Mouse (Mus musculus) liver (tissue): ENCODE data around the gene Ssh1.
A peak's percentile ranks its signal among the peaks of the same experiment; 100 is the strongest.

Experiments
- DNase-seq: peaks from one replicate; pipeline ENCODE4 v3.0.0-alpha.2; 2020; ENCODE audit warnings: mixed read lengths

The Ssh1 gene

DNA sequence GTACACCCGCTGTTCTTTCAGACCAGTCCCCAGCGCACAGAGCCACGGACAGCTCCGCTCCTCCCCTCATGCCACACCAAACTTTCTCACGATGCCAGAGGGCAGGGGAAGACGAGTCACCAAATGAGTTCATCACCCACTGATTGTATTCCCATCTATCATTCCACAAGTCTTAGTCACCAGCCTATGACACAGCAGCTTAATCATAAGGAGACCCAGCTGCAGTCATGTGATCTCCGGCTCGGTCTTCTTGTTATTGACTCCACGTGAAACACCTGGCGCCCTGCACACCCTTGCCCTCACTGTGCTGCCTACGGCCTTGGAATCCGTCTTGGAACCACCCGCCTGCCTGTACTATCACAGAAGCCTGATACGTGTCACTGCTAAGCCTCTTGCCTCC is 28.7 kb downstream of the Ssh1 start:
- no peak for DNase-seq

DNA sequence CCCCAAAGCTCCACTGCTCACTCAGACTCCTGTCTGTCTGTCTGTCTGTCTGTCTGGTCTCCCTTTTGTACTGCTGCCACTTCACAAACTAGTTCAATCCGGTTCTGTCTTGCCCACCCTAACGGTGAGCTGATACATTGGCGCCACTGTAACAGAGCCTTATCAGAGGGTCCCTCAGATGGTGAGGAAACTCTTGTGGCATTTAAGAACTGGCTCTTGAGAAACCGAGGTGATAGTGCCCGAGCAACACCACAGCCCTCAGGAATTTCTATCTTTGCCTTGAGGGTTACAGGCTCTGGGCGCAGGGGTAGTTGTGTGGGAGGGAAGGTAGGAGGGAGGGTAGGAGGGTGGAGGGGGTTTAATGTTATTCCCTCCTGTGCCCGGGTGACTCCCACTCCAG is 31.9 kb downstream of the Ssh1 start:
- no peak for DNase-seq

DNA sequence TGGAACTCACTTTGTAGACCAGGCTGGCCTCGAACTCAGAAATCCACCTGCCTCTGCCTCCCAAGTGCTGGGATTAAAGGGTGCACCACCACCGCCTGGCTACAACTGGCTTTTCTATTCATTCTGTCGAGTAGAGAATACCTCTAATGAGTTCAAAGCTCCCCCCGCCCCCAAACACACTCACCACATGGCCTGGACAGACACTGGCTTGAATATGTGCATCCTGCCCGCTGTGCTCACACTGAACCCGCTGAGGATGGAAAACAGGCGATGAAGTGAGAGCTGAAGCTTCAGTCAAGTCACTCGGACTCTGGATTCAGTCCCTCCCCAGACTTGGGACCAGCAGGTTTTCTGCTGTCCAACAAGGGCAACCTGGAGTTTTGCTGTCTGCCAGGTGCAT is 33.3 kb downstream of the Ssh1 start:
- no peak for DNase-seq

DNA sequence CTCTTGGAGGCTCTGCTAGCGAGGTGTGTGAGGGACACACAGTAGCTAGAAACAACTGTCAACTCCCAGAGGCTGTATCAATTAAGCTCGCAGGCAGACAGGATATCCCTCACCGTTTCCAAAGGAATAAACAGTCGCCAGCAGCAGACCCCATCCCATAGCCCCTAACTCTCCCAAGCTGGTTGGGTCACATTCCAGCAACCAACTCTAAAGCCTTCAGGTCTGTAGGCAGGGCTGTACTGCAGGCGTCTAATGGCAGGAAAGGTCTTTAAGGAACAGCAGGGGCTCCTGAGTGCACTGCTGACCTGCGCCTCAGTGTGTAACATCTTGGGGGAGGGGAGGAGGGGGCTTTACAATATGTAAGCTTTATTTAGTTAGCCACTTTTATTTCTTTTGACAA is 34.7 kb downstream of the Ssh1 start:
- DNase-seq = no peak

DNA sequence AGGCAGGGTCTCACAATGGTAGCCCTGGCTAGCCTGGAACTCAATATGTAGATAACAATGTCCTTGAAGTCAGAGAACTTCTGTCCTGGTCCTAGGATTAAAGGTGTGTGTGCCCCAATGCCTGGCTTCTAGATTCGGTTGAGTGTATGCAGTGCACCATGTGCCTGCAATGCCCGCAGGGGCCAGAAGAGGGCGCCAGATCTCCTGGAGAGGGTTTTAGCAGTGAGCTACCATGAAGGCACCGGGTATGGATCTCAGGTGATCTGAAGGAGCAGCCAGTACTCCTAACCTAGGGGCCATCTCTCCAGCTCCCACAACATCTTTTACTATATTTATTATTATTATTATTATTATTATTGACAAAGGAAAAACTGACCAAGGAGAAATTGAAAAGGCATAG is 37.2 kb downstream of the Ssh1 start:
- peak; percentile 95 for DNase-seq

DNA sequence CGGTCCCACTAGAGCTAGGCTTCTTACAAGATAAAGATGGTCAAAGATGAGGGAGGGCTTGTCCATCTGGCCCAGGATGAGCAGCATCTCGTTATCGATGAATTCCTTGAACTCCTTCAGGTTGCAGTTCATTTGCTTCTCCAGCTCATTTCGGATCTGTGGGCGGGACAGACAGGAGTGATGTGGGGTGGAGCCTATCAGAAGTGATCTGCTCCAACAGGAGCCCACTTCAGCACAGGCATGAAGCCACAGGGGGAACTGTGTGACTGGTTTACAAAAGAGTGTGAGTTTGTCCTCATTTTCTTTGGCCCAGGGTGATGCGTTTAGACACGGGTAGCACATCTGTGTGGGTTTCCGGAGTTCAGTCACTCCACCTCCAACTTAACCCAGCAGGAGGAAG is 38.0 kb downstream of the Ssh1 start:
- DNase-seq = no peak

DNA sequence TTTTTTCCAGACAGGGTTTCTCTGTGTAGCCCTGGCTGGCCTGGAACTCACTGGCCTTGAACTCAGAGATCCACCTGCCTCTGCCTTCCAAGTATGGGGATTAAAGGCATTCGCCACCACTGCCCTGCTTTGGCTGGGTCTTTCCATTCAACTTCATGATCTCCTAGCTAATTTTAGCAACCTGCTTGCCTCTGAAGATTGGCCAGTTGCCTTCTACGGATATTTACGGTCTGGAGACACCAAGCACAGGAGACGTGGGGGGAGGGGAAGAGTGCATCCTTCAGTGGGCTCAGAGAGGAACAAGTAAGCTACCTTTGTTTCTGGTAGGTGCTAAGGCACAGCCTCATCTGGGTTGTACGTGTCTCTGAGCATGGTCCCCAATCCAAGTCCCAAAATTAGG is 38.4 kb downstream of the Ssh1 start:
- no peak for DNase-seq

DNA sequence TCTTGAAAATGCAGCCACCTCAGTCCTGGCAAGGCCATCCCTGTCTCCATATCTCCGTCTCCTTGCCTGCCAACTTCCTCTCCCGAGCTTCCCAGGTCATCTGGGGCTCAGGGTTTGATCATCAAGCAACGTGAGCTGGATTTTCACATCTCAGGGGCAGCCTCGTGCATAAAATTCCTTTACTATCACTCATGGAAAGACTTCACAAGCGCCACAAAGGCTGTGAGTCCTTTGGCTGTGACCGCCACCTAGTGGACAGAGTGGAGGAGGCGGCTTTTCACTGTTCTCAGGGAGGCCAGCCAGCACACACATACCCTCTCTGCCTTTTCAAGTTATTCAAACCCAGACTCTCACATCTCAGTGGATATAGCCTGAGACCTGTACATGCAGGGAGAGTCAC is 39.3 kb downstream of the Ssh1 start:
- DNase-seq = peak; percentile 86

DNA sequence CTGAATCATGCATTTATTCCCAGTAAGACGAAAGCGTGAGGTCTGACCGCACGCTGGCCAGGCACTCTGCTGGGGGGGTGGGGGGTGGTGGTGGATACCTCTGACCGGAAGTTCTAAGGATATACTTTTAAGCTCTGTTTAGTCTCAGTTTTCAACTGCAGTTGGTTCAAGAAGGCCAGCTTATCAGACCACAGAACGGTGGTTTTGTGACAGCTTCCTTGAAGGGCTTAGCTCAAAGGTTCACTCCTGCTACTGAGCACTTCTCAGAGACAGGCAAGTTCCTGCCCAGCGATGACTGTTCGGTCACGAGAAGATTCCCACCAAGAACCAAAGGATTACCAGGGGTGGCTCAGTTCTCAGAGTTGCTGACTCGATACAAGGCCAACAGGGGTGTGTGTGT is 41.2 kb downstream of the Ssh1 start:
- peak; percentile 39 for DNase-seq

DNA sequence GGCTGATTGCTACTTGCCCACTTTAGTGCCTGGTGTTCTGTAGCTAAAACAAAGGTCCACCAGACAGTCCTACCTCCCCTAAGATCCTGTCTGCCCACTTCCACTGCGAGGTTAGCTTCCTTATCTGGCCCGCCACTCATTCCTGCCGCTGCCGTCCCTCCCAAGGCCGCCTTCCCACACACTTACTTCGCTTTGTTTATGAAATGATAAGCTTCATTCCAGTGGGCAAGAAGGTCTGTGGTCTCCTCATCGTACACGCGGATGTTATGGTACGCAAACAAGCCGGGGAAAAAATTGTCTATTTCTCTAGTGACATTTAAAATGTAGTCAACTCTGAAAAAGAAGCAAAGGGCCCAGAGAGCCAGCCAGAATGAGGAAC is 42.0 kb downstream of the Ssh1 start:
- DNase-seq = peak; percentile 84

DNA sequence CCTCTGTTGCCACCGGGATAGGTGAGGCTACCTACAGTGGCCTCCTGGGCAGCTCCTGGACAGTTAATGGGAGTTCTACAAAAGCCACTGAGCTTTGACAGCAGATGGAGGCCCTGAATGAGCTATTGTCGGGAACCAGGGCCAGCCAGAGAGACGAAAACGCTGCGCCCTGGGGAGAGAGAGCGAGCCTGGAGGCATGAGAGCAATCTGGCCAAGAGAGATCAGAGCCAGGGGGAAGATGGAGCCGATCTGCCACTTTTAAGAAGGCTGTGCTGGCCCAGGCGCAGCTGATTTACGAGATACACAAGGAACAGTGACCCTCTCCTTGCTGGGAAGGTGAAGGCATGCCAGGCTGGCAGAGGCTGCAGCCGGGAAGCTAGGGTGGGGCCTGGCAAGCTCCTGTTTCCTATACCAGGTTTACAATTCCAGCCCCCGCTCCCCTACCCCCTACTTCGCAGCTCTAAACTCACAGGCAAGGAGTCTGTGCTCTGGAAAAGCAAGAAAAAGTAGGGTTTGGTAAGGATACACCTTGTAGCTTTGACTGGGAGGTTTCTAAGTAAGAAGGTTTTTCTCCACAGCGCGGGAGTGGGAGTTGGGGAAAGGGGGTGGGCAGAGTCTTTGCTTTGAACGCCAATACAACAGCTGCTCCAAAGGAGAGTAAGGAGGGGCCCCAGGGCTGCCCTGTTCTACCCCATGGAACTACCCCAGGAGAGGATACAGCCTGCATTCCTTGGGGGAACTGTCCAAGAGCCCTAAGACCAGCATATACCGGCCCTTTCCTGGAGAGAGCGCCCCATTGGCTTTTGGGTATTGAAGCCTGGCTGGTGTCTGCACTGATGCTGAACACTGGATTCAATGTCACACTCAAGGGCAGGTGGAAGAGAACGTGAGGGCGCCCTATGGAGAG is 42.7 kb downstream of the Ssh1 start:
- DNase-seq = no peak

DNA sequence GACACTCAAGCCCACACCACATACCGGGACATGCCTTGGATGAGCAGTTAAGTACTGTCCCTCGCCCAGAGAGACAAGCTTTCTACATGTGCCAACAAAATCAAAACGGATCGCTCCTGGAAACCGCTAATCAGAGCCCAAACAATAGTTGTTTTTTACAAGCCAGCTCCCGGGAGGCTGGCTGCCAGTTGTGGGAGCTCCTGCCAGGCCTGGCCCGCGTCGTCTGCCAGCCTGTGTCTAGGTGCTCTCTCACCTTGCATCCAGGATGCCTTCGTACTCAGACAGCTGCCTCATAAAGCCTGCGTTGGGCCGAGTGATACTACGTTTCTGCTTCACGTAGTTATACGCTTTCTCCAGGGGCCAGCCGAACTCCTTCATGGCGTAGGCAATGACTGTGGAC is 43.6 kb downstream of the Ssh1 start:
- DNase-seq = no peak

DNA sequence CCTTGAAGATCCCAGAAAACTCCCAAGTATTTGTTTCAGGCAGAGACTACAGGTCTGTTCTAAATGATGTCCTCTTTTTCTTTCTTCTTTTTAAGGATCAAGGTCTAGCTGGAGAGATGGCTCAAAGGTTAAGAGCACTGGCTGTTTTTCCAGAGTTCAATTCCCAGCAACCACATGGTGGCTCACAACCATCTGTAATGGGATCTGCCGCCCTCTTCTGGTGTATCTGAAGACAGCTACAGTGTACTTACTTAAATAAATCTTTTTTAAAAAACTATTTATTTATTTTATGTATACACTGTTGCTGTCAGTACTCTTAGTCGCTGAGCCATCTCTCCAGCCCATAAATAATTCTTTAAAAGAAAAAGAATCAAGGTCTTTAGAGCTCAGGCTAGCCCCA is 46.4 kb downstream of the Ssh1 start:
- DNase-seq = no peak

DNA sequence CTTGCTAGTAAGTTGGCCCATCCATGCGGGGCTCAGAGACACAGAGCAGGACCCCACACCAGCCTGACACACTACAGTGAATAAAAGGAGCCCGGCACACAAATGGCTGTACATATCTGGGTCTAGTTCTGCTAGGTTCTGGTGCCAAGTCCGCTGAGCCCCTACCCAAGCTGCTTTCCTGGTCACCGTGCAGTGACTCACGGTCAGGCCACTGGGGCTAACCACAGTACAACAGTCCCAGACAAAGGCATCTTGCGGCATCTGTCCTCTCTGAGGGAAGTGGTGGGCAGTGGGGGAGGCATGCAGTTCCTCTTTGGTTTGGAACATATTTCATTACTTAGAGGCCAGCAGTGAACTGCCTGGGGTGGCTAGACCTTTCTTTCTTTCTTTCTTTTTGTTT is 48.6 kb downstream of the Ssh1 start:
- peak; percentile 38 for DNase-seq

DNA sequence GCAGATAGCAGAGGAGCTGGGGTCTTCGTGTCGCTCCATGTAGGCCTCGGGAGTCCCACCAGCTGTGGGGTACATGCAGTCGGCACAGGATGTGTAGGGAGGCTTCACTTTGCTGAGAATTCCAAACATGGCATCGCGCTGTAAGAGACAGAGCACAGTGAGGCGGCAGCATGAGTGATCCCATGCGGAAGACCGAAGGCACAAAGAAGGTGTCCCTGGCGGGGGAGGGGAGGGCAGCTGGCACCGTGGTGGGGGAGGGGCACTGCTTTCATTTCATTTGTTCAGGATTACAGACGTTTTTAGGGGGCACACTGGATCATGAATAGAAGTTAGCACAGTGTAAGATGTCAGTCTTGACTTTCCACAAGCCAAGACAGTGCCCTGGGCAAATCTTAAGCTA is 50.4 kb downstream of the Ssh1 start:
- DNase-seq = no peak

DNA sequence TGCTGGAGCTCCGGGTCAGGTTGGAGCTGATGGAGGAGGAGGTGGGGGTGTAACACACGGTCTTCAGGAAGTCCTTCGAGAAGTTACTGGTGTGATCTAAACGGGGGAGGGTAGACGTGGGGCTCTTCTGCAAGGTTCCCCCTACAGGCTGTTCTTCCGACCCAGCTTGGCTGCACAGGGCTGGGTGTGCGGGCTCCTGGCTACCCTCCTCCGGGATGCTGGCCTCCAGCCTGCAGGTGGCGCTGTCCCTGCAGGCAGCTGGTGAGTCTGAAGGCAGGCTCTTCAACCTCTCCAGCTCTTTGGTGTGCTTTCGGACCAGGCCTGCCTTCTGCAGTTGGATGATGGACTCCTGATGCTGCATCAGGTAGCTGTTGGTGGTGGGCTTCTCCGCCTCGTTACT is 51.1 kb downstream of the Ssh1 start:
- DNase-seq = peak; percentile 53

DNA sequence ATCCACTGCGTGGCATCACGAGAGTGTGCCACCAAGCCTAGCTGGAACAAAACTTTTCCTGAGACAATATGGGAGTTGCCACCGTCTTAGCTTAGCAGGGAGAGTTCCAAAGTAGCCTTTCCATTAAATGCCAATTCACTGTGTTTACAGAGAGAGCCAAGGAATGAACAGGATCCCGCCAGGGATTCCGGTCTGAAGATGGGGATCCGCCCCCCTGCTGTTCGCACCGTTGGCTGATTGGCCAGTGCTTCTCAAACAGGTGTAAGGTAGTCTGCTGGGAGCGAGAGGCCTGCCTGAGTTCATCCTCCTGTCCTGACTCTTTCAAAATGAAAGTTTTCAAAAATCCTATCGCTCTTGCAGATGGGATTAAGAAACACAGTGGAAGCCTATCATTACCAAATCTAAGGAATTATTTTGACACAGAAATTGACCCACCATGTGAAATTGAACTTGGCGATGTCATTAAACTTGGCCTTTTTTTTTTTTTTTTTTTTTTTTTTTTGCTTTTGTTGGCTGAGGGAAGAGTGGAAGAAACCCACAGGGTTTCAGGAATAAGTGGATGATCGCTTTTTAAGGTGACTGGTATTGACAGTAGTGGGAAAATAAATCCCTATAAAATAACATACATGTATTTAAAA is 54.3 kb downstream of the Ssh1 start:
- no peak for DNase-seq

DNA sequence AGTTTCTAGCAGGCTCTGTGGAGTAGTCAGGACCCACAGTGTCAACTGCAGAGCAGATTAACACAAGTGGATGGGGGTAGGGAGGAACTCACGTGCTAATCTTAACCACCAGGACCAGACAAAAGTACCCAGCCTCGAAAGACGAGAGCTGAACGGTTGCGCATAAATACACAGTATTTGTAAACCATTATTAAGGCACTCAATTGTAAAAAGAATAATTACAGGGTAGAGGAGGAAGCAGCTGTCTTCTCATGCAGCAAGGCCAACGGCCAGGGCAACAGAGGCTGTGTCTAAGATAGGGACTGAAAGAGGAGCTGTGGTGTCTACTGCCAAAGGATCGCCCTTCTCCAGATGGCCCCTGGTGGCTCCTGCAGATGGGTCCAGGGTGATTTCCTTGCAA is 56.0 kb downstream of the Ssh1 start:
- DNase-seq = no peak

DNA sequence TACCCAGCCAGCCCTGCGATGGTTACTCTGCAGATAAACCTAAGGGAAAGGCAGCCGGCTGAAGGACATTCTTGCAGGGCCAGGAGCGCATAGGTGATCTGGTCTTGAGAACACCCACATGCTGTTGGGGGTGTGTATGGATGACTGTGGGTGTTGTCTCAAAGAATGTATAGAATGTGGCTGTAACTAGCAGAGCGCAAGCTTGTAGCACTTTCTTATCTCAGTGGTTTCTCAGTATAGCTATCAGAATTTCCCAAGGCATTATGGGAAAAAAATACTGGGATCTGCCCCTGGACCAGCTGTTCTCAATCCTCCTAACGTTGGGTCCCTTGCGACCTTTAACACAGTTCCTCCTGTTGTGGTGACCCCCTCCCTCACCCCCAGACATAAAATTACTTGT is 59.8 kb downstream of the Ssh1 start:
- no peak for DNase-seq

DNA sequence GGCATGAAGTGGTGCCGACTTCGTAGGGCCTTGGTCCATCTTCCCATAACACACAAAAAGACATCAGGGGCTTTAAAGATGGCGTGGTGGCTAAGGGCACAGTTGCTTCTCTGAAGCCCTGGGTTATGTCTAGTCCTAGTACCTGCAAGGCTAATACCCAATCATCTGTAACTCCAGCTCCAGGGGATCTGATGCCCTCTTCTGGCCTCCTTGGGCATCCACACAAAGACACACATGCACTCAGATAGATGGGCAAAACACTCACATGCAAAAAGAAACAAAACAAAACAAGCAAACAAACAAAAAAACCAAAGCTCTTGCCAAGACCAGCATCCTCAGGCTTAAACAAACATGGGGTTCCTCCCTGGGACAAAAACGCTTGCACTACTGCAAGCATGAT is 60.2 kb downstream of the Ssh1 start:
- no peak for DNase-seq

DNA sequence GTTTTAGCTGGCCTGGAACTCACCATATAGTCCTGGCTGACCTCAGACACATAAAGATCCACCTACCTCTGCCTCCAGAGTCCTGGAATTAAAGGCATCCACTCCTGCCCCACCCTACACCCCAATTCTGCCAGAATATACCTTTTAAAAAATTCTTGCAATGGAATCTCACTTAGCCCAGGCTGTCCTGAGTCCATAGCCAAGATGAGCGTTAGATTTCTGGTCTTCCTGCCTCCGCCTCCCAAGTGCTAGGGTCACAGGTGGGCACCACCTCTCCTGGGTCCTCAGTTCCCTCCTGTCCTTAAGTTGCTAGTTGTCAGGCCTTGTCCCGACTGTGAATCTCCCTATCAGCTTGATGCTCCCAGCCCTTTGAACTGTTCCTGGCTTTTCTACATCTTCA is 61.4 kb downstream of the Ssh1 start:
- DNase-seq = no peak

DNA sequence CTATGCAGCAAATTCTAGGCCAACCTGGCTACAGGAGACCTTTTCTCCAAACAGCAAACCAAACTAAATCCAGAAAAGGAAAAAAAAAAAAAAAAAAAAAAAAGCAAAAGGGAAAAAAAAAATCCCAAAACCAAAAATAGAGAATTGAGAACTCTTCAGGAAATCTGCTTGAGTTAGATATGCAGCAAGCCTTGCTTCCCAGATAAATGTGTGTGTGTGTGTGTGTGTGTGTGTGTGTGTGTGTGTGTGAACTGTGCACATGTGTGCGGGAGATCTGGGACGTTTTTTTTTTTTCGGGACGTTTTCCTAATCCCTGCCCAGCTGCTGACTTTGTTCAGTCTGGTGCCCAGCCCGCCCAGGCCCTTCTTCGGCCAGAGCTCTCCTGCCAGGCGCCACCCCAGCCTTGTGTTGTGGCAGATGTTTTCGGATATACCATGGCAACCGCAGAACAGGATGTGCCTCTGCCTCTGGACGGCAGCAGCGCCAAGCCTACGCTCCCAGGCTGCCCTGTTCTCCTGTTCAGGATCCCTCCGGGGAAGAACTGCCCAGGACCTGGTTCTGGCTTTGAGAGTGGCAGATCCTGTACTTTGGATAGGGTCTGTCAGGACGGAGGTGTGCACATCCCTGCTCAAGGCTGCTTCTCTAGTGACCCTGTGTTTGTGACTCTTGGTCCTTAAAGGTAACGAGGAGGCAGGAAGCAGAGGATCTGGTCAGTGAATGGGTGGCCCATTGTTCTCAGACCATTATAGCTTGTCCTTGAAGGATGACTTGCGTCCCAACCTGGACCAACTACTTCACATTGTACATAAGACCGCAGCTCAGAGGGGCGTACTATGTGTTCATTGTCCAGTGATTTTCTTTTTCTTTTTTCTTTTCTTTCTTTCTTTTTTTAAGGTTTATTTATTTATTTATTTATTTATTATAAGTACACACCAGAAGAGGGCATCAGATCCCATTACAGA is 62.8 kb downstream of the Ssh1 start:
- peak; percentile 43 for DNase-seq

DNA sequence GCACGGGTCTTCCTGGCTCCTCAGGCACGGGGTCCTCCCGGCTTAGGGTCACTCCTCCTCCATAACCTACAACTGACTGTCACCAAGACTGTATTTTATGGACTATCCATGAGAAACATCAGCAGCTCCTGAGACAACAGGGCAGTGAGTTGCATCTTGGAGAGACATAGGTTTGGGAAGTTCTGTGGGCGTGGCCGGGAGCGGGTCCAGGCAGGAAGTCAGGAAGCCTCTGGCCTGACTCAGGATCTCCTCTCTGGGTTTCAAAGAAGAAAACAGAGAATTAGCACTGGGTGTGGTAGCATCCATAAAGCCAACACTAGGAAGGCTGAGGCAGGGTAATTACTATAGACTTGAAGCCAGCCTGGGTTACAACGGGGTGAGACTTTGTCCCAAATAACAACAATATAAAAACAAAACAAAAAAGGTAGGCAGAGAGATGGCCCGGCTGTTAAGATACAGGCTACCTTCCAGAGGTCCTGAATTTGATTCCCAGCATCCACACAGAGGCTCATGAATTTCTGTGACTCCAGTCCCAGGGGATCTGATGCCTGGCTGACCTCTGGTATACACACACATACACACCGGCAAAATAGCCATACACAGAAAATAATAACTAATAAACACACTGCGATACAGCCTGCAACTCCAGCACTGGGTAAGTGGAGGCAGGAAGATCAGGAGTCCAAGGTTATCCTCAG is 63.6 kb downstream of the Ssh1 start:
- no peak for DNase-seq
